Mouse (Mus musculus): ENCODE results near the gene Cbr4.

DNA sequence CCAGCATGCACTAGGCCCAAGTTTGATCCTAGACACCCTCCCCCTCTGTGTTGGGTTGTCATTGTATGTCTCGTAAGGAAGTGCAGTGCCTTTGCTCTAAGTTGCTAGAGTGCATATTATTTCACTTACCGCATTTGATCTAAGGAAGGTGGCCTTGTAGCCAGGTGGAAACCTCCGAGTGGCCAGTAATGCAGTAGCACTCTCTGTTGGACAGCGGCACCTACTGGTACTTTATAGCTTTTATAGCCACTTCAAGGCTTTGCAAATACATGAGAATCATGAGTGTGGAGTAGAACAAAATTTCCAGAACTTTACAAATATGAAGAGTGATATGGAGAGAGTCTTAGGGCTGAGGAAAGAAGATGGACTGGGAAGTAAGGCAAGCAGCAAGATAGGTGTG, 11.5 kb downstream of the Cbr4 start:
- peak; percentile 50; the same call in 1 of the 2 replicates for TF ChIP-seq CTCF (IDR thresholded peaks at IDR 0.05; ENCODE audit: insufficient read depth, low read length)
- no peak for TF ChIP-seq POLR2A (IDR thresholded peaks at IDR 0.05; ENCODE audit: borderline replicate concordance, extremely low read depth, low read depth, low read length)
